Mouse (Mus musculus) kidney, adult 9 months (tissue): ENCODE measurements around the gene Fam120c.
"Not testable (repeated sequence)": the region's sequence is repeated elsewhere in the genome, so short reads cannot be mapped to it uniquely, and the experiment has no call there.

ENCODE experiments used
- DNase-seq: peaks from one replicate; pipeline ENCODE4 v3.0.0; 2022

The Fam120c gene

DNA sequence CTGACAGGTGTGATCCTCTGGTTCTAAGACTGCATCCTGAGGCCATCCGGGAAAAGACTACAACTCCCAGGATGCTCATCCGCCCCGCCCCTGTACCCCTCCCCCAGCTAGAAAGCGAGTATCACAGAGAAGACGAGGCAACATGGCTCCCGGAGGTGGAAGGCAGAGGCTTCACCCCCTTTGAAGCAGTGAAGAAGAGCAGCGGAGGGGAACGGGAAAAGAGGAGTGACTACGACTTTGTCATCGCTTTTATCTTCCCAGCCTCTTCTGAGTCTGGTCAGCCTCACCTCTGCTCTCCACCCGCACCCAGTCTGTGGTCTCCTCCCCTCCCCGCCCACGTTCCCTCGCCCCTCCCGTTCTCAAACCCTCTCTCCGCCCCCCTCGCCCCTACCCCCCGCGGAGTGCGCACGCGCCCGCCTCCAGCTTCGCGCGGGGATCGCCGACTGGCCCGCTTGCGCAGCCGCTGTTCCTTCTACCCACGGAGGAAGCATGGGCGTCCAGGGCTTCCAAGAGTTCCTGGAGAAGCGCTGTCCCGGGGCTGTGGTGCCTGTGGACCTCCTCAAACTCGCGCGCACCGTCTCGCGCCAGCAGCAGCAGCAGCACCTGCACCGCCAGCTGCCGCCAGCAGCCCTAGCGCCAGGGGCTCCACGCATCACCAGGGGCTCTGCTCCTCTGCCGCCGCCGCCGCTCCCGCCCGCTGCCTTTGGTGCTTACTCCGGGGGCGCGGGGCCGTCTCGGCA is at the start of gene Fam120c:
Gene Fam120c, plus strand, starts transcription at position 415 of the 740 bp plus-strand sequence.
- DNase-seq, result peak; percentile 80

DNA sequence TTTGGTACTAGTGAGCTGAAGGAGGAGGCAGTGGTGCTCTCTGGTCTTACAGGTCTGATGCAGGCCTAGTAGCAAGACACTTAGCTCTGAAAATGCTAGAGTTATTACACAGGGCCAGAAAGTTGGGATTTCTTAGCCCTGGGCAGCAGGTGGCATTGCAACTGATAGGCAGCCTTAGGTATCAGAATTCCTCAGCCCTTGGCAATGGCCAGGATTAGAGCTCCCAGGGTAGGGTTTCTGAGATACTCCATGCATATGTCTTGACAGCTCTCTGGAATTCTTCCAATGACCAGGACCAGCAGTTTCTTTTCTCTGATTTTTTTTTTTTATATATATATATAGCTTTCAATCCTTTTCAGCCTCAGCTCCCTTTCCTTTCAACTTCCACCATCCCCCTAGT is 45.6 kb upstream of the Fam120c start:
- DNase-seq, result no peak

DNA sequence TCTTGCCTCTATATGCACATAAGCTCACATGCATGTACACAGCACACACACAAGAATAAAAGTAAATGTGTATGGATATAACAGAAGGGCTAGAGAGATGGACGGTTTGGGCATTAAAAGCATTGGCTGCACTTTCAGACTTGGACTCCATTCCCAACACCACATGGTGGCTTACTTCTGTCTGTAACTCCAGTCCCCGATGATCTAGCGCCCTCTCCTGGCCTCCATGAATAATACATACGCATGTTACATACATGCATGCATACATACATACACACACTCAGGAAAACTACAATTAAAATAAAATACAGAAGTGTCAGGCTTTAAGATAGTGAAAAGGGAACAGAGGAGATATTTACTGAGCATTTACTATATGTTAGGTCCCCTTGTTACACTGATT is 30.2 kb upstream of the Fam120c start:
- DNase-seq, result no peak

DNA sequence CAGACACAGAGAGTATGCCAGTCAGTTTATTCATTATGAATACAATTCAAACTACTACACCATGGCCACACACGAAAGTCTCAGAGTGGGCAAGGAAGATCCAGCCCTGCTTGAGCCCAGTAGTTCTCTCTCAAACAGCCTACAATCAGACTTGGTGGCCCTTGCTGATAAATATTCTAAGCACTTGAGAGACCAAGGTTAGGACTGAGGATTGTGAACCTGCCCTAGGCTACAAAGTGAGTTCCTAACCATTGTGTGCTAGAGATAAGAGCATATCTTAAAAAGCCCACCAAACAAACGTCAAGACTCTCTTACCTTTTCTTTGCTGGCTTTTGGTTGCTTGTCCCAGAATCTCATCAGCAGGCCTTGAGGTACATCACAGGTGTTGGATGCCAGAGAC is 10.4 kb upstream of the Fam120c start:
- DNase-seq, result no peak

DNA sequence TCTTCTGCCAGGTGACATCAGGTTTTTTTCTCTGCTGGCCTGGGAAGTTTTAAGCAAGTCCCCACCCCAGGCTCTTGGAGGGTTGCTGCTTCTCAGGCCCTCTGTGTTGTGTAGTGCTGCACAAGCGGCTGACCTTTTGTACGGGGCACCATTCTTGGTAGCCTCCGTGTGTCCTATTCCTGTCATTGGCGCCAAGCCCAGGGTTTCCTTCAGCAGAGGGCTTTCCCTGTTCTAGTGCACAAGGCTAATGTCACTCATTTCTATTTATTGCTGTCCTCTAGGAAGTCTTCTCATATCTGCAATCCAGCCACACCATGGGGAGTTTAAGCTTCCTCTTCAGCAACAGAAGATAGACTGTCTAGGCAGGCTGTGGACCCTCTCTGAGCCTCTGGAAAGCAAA is 6.2 kb upstream of the Fam120c start:
- peak; percentile 24 for DNase-seq

DNA sequence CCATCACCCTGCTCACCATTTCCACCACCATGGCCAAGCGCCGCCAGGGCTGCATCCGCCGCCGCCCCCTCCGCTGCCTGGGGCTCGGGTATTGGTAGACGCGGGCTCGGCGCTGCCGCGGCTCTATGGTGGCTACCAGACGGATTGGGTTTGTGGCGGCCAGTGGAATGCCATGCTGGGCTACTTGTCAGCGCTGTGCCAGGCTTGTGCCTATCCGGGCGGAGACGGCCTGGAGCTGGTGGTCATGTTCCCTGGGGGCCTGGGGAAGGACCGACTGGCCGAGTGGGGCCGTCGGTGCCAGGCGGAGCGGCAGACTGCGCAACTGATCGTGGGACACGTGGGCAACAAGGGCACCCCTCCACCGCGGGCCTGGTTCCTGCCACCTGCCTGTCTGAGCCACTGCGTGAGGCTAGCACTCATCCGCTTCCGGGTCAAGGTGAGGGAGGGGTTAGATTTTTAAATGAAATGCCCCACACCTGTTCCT is 568 bp downstream of the Fam120c start:
- DNase-seq, result peak; percentile 60

DNA sequence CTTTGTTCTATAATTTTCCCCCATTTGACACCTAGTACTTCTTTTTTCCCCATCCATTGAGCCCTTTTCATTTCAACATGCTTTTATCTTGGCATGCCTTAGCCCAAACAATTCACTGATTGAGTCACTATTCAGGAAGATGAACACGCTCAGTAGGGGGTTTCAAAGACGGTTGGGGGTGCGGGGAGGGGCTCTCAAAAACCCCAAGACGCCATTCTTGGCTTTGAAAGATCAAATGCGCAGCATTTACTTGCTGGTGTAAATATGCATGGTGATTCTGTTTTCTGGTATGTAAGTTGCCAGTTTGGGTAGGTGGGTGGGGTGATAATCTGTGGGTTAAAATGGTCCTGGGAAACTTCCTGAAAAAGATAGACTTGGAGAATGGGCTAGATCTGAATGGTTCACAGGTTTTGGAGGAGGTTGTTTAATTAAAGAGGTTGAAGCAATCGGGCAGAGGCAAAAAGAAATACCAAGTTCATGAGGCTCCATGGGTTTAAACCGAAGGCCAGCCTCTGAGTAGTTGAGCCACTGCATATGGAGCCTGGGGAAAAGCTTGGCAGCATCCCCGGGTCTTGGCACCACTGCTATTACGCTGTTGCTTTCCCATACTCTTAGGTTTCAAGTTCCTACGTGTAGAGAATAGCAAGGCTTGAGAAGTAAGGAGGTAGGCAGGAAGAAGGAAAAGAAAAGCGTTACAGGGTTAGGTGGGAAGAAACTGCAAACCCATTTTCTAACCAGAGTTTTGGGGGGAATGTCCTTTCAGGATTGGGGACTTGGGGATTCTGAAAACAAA is 1.6 kb downstream of the Fam120c start:
- DNase-seq, result no peak

DNA sequence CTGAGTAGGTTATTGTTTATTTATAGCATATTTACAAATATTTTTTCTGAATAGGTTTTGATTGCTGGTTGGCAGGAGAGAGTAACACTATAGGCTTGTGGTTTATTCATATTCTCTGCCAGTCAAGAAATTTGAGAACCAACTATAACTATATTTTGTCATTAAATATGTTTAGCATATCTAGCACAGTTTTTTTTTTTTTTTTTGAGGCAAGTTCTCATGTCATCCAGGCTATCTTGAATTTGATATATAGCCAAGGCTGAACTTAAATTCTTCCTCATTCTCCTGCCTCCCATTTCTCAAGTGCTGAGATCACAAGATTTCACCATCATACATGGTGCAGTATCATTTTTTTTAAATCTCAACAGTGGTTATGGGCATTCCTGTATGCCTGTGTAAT is 3.3 kb downstream of the Fam120c start:
- DNase-seq, result no peak

DNA sequence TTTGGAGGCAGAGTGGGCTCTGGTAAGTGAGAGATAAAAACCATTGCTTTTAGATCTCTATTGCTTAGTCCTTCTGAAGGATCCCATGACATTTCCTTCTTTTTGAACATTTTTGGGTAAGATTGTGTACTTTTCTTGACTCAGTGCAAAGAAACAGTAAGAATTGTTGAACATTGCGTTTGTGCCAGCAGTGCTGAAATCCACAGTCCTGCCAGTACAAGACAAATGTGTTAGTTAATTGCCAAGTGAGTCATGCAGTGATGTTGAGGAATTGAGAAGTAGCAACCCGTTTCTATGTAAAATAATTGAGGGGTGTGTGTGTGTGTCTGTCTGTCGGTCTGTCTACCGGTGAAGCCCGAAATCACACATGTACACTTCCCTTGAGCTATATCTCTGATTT is 5.3 kb downstream of the Fam120c start:
- DNase-seq, result no peak

DNA sequence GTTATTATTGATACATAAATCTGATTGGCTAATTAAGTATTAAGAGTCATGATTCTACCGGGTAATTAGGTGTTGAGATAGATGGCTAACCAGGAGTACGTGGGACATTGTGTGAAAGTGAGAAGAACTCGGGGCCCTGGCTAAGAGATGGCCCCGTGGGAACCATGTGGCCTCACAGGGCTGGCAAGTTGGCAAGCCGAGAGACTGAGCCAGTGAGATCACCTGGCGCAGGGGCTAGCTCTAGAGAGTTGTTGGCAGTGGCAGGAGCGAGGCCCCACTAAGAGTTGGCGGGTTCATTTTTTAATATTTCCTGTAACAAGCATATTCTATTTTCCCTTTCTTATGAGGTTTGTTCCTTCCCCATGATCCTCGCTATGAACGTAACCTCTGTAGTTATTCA is 74.8 kb downstream of the Fam120c start:
- no peak for DNase-seq

DNA sequence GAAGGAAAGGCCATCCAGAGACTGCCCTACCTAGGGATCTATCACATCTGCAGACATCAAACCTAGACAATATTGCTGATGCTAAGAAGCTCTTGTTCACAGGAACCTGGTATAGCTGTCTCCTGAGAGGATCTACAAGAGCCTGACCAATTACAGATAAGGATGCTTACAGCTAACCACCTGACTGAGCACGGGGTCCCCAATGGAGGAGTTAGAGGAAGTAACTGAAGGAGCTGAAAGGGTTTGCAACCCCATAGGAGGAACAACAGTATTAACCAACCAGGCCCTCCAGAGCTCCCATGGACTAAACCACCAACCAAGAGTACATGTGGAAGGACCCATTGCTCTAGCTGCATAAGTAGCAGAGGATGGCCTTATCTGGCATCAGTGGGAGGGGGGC is 76.8 kb downstream of the Fam120c start:
- no peak for DNase-seq

DNA sequence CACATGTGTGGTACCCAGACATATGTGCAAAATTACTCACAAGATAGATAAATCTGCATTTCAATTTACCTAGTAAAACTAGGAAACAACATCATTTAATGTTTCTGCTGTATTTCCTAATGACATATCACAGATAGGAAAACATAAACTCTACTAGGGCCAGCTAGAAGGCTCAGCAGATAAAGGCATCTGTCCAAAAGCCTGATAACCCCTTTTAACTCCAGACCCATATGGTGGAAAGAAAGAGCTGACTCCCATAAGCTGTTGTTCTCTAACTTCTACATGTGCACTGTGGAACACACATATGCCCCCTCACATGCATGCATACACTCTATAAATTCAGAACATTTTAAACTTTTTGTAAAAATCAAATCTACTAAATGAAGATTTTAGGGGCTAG is 99.7 kb downstream of the Fam120c start:
- DNase-seq, result no peak

DNA sequence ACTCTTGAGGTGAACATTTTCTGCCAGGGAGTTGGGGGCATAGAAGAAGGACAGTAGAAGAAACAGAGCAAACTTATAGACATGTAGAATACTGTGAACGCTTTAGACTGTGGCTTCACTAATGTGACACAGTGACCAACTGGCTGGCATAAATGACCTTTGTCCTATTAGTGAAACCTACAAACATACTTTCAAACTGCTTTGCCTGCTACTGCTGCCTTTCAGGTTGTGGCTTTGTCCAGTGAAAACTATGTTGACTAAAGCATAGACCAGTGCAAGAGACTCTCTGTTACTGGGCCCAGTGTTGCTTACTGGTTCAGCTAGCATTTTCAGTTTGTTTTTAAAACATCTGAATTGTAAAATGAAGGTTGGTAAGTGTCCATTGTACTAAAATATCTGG is 100.2 kb downstream of the Fam120c start:
- DNase-seq, result no peak

DNA sequence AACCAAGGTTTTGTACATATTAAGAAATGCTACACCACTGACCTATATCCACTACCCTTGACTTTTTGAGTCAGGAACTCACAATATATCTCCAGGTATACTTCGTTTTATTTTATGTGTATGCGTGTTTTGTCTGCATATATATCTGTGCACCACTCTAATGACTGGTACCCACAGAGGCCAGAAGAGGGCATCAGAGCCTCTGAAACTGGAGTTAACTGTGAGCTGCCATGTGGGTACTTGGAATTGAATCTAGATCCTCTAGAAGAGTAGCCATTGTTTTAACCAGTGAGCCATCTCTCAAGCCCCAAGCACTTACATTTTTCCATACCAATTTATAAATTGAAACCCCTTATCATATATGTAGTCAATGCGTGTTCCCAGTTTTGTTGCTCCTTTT is 144.2 kb downstream of the Fam120c start:
- DNase-seq, result no peak

DNA sequence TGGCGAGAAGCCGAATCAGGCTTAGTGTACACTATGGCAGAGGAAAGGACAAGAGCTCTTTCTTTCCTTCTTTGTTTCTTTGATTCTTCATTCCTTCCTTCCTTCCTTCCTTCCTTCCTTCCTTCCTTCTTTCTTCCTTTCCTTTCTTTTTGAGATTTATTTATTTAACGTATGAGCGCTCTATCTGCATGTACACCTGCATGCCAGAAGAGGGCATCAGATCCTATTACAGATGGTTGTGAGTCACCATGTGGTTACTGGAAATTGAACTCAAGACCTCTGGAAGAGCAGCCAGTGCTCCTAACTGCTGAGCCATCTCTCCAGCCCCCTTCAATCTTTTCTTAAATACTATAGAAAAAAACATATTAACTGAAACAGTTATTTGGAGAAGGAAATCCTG is 149.3 kb downstream of the Fam120c start:
- not testable (repeated sequence) for DNase-seq

DNA sequence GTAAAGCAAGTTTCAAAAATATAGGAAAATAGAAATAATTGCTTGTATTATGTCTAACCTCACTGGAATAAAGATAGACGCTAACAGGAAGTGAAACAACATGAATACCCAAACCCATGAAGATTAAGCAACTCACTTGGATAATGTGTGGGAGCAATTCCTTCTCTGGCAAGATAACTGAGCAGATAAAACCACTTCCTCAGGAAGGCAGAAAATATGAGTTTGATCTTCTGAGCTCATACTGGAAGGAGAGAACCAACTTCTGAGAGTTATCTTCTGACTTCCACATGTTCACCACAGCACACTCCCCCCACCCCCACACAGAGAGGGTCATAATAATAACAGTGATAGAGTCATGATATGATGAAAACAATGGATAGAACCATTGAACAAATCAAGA is 152.6 kb downstream of the Fam120c start:
- DNase-seq, result no peak

DNA sequence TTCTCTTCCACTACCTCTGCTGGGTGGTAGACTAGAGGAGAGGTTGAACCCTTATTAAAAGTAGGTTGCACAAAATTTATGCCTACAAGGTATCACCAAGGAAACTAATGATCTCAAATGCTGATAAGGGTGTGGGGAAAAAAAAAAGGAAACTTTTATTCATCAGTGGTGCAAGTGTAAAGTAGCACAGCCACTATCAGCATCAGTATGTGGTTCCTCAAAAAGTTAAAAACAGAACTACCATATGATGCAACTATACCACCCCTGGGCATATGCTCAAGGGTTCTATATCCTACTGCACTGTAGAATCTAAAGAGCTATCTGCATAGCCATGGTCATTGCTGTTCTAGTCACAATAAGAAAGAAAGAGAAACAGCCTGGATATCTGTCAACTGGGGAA is 164.6 kb downstream of the Fam120c start:
- DNase-seq, result no peak

DNA sequence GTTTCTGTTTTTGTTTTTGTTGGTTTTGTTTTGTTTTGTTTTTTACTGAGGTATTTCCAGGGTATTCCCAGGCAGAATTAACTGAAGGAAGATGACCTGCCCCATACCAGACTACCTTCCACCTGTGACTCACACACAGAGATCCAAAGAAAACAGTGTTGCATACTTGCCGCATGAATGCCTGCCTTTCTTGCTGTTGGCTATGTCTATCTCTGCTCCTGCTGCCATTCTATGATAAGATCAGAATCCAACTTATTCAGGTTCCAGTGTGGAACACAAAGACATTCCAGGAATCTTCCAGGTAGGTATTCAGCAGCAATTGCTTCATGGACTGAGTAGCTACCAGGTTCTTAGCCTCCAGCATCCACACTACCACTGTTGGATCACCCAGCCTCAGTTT is 165.9 kb downstream of the Fam120c start:
- DNase-seq, result no peak

DNA sequence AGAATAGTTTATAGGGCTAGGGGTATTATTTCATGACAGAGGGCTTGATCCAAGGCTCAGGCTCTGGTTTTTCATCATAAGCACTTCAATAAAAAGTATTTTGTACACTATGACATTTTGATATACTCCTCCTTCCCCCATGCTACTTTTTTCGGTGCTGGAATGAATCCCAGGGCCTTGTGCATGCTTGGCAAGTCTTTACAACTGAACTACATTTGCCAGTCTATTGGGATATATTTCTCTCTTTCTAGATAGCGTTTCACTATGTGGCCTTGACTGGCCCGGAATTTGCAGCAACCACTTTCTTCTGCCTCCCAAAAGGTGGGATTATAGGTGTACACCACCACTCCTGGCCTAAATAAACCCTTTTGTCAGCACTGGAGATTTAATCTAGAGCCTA is 169.1 kb downstream of the Fam120c start:
- DNase-seq, result no peak

DNA sequence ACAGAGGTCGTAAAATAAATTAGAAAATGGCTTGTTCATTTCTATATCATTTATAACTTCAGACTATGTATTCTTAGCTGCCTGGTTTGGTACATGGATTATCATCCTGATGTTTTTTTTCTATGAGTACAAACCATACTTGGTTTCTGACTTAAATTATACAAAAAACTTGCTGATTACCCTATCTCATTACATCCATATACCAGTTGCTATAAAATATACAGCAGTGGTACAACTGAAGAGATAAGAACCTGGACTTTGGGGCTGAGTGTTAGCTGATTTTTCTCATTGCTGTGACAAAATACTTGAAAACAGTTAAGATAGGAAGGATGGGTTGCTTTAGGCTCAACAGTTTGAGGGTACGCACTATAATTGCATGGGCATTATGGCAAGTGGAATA is 169.7 kb downstream of the Fam120c start:
- no peak for DNase-seq

DNA sequence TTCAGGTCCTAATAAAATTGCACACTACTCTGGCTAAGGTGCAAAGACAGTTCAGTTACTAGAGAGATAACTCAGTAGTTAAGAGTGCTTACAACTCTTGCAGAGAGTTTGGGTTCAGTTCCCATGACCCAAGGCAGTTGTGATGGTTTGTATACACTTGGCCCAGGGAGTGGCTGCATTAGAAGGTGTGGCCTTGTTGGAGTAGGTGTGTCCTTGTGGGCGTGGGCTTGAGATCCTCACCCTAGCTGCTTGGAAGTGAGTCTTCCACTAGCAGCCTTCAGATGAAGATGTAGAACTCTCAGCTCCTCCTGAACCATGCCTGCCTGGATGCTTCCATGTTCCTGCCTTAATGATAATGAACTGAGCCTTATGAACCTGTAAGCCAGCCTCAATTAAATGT is 174.2 kb downstream of the Fam120c start:
- DNase-seq, result no peak

DNA sequence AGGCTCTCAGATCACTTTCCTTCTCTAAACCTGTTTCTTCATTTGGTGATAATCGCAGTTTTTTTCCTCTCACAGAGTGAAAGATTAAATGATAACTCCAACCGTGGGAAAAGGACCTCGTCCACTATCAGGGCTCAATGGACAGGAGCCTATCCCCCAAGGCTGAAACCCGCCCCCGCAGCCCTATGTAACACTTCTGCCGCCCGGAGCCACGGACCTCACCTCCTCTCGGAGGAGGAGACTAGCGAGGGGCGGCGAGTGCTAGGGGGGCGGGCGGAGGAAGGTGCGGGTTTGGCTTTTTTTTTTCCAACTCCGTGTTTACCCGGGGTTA is 176.1 kb downstream of the Fam120c start:
- no peak for DNase-seq

DNA sequence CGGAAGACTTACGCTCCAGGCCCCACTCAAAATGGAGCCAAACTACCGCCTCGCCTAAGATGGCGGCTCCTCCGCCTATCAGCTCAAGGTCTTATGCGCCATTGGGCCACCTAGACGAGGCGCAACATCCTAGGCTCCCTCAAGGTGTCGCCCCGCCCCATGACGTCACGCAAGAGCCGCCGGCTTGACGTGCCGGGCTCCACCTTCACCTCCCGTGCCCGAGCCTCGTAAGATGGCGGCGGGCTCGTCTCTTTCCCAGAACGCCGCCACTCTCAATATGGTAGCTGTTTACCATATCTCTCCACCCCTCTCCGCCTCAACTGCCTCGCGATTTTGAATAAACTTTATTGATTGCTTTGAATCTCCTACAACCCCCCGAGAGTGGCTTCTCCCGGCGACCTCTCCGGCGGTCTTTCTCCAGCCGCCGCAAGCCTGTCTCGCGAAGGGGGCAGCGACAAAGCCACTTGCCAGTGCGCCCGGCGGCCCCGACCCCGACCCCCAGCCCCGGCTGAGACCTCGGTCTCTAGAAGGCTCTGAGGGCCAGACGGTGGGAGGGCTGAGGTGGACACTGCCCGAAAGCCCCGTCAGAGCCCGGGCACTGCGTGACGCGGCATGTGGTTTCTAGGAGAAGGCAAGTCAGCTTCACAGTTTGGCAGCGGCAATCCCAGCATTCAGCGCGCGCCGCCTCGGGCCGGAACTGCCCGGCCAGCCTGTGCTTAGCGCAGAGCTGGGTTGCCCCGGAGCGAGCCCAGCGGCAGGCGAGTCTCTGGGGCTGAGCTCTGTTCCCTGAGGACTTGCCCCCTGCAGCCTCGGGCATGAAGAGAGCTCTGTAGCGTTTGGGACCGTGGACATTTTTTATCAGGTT is 176.7 kb downstream of the Fam120c start, which contains the start of gene Phf8:
Gene Phf8, plus strand, starts transcription at position 215 of the 865 bp plus-strand sequence.
- DNase-seq, result peak; percentile 97
